Mouse (Mus musculus) hindbrain, postnatal 0 days (tissue): Measurements from ENCODE around the gene Dzank1. TPM values are rescaled to one million over a fixed set of nuclear protein-coding genes. Genes with fewer than 3 reads are reported as not detected.

Source experiments
- ATAC-seq: fragments of 200-750 bp; cut with Nextera tagmentation; 2 replicates; pipeline ENCODE4 v1.8.0; 2017; ENCODE audit warnings: mild to moderate bottlenecking, moderate TSS enrichment, moderate library complexity
- DNase-seq: peaks from one replicate; pipeline ENCODE4 v3.0.0-alpha.2; 2015; ENCODE audit warnings: low spot score
- H3K27ac ChIP-seq: fragments of 300-500 bp; sonication (generic); 2 replicates; pipeline ENCODE4 v1.5.1; 2014; ENCODE audit warnings: mild to moderate bottlenecking
- H3K27me3 ChIP-seq: fragments of 300-500 bp; sonication (generic); 2 replicates; pipeline ENCODE4 v1.6.1; 2014; ENCODE audit warnings: low read length, mixed read lengths; ENCODE audit not compliant: insufficient read depth
- H3K36me3 ChIP-seq: fragments of 300-500 bp; sonication (generic); 2 replicates; pipeline ENCODE4 v1.6.1; 2014; ENCODE audit warnings: low read length, mixed read lengths; ENCODE audit not compliant: insufficient read depth
- H3K4me1 ChIP-seq: fragments of 300-500 bp; sonication (generic); 2 replicates; pipeline ENCODE4 v1.6.1; 2014; ENCODE audit warnings: antibody characterized with exemption, low read length, mixed read lengths; ENCODE audit not compliant: insufficient read depth
- H3K4me2 ChIP-seq: fragments of 300-500 bp; sonication (generic); 2 replicates; pipeline ENCODE4 v1.6.1; 2014; ENCODE audit warnings: low read depth, mild to moderate bottlenecking, low read length, moderate library complexity, mixed read lengths
- H3K4me3 ChIP-seq: fragments of 300-500 bp; sonication (generic); 2 replicates; pipeline ENCODE4 v1.5.1; 2014; ENCODE audit warnings: low read length
- H3K9ac ChIP-seq: fragments of 300-500 bp; sonication (generic); replicated peaks from 2 replicates; pipeline ENCODE4 v1.6.1; 2014; ENCODE audit warnings: mild to moderate bottlenecking, low read length, moderate library complexity, mixed read lengths
- H3K9me3 ChIP-seq: fragments of 300-500 bp; sonication (generic); 2 replicates; pipeline ENCODE4 v1.6.1; 2016; ENCODE audit warnings: low read length, mixed read lengths
- CTCF ChIP-seq: IDR thresholded peaks from 2 replicates; pipeline ENCODE4 v1.5.1; 2016; ENCODE audit warnings: antibody characterized with exemption, control low read depth, low read depth
- WGBS: fragments of 180-500 bp; shearing (Covaris S2); extraction: QIAGEN DNeasy Blood & Tissue Kit; methylation state at CpG from one replicate; pipeline ENCODE4 v1.1.7; 2014; 5-methylcytosine and 5-hydroxymethylcytosine counted together
- polyA plus RNA-seq: library from polyadenylated mRNA; unstranded; fragments of >200 nt; fragmentation: Nextera tagmentation; extraction: Ambion mirVana; gene quantifications from 2 replicates; pipeline ENCODE4 v1.2.1, GENCODE M21; 2015
- total RNA-seq: library from RNA; depleted of rRNA; stranded (reverse); fragments of >200 nt; gene quantifications from 2 replicates; pipeline ENCODE4 v1.2.3, GENCODE M21; 2014

Dzank1 gene
- total and polyA plus RNA-seq, 2 experiments from 2014 or later, result 22.7 to 29.1 TPM

GRCm38 (mm10) chr2:144525856-144526255 lies 1.4 kb downstream of the Dzank1 start:
- ATAC-seq (0 out of 2 replicates have a peak, but pooled peaks have one; percentile 10), DNase-seq (peak; percentile 60)
- WGBS, result 47% methylated on average over 10 of the region's 10 CpGs
- peak overlapping the region; percentile 88 for H3K4me2 ChIP-seq
- H3K4me3 ChIP-seq, result peak overlapping the region; percentile 98
- no peaks in the 10 kb centered on the region for H3K27me3 ChIP-seq
- peaks cover 7% of the 10 kb centered on the region; the same call in 1 of the 2 replicates for H3K36me3 ChIP-seq
- H3K9ac ChIP-seq, result peak overlapping the region; percentile 93
- H3K4me1 ChIP-seq, result peaks cover 5% of the 10 kb centered on the region; the same call in 1 of the 2 replicates
- no peak for TF ChIP-seq CTCF
- no peaks in the 10 kb centered on the region for H3K9me3 ChIP-seq
- H3K27ac ChIP-seq, result 0 out of 2 replicates have a peak overlapping the region, but pooled peaks have one; percentile 97

GRCm38 (mm10) chr2:144519772-144520171 lies 7.4 kb downstream of the Dzank1 start:
- H3K27ac ChIP-seq, result no peak overlapping the region
- TF ChIP-seq CTCF, result no peak
- no peak overlapping the region for H3K4me3 ChIP-seq
- ATAC-seq, result no peak
- no peaks in the 10 kb centered on the region for H3K4me1 ChIP-seq
- no peak overlapping the region for H3K9ac ChIP-seq
- 73% methylated on average over 3 of the region's 3 CpGs for WGBS
- H3K36me3 ChIP-seq, result peaks cover 27% of the 10 kb centered on the region; the same call in 1 of the 2 replicates
- DNase-seq, result no peak
- H3K9me3 ChIP-seq, result no peaks in the 10 kb centered on the region
- H3K27me3 ChIP-seq, result no peaks in the 10 kb centered on the region
- no peak overlapping the region for H3K4me2 ChIP-seq

- peaks cover 16% of the 10 kb centered on the region; the same call in 1 of the 2 replicates for H3K36me3 ChIP-seq
- no peak overlapping the region for H3K27ac ChIP-seq
- no peak overlapping the region for H3K4me3 ChIP-seq
- no peaks in the 10 kb centered on the region for H3K4me1 ChIP-seq
- no peaks in the 10 kb centered on the region for H3K9me3 ChIP-seq
- DNase-seq, result no peak
- H3K9ac ChIP-seq, result no peak overlapping the region
- WGBS, result 83% methylated on average over 3 of the region's 3 CpGs
- ATAC-seq, result no peak
- no peaks in the 10 kb centered on the region for H3K27me3 ChIP-seq
- TF ChIP-seq CTCF, result no peak
- no peak overlapping the region for H3K4me2 ChIP-seq
Observed at GRCm38 (mm10) chr2:144514619-144515018, 12.6 kb downstream of the Dzank1 start.

- ATAC-seq (no peak), DNase-seq (peak; percentile 12)
- Histone ChIP-seq H3K4me3 (no peak overlapping the region), H3K9me3 (no peaks in the 10 kb centered on the region), H3K4me2 (no peak overlapping the region), H3K36me3 (peaks cover 30% of the 10 kb centered on the region), H3K9ac (no peak overlapping the region), H3K27ac (no peak overlapping the region), H3K4me1 (no peaks in the 10 kb centered on the region), H3K27me3 (no peaks in the 10 kb centered on the region)
- 84% methylated on average over 6 of the region's 6 CpGs for WGBS
- TF ChIP-seq CTCF, result no peak
Observed at GRCm38 (mm10) chr2:144502134-144502533, 25.1 kb downstream of the Dzank1 start.

- Histone ChIP-seq H3K4me3 (no peak overlapping the region), H3K36me3 (peaks cover 5% of the 10 kb centered on the region; the same call in 1 of the 2 replicates), H3K9me3 (no peaks in the 10 kb centered on the region), H3K27me3 (no peaks in the 10 kb centered on the region), H3K9ac (no peak overlapping the region), H3K4me1 (no peaks in the 10 kb centered on the region), H3K27ac (no peak overlapping the region), H3K4me2 (no peak overlapping the region)
- DNase-seq (peak; percentile 4), ATAC-seq (no peak)
- no peak for TF ChIP-seq CTCF
- 89% methylated on average over 5 of the region's 5 CpGs for WGBS
Observed at GRCm38 (mm10) chr2:144489342-144489741, 37.9 kb downstream of the Dzank1 start.

GRCm38 (mm10) chr2:144487476-144487875 lies 39.7 kb downstream of the Dzank1 start:
- H3K4me3 ChIP-seq, result no peak overlapping the region
- no peak overlapping the region for H3K4me2 ChIP-seq
- no peaks in the 10 kb centered on the region for H3K9me3 ChIP-seq
- H3K4me1 ChIP-seq, result no peaks in the 10 kb centered on the region
- DNase-seq (no peak), ATAC-seq (no peak)
- no peaks in the 10 kb centered on the region; the same call in none of the 2 replicates for H3K36me3 ChIP-seq
- H3K27me3 ChIP-seq, result no peaks in the 10 kb centered on the region
- no peak overlapping the region for H3K9ac ChIP-seq
- 70% methylated on average over 6 of the region's 6 CpGs for WGBS
- no peak overlapping the region for H3K27ac ChIP-seq
- TF ChIP-seq CTCF, result no peak

GRCm38 (mm10) chr2:144485439-144485838 lies 41.8 kb downstream of the Dzank1 start:
- Histone ChIP-seq H3K36me3 (peaks cover 6% of the 10 kb centered on the region), H3K27me3 (no peaks in the 10 kb centered on the region), H3K4me2 (no peak overlapping the region), H3K4me1 (no peaks in the 10 kb centered on the region), H3K9ac (no peak overlapping the region), H3K4me3 (no peak overlapping the region), H3K9me3 (no peaks in the 10 kb centered on the region), H3K27ac (no peak overlapping the region)
- no peak for DNase-seq
- ATAC-seq, result no peak
- WGBS, result 89% methylated on average over 7 of the region's 7 CpGs
- TF ChIP-seq CTCF, result no peak
